Mouse (Mus musculus) heart, adult 2 months (tissue): ENCODE measurements at regions not wholly inside any gene's neighbourhood (a gene's known extent, or its start where the extent isn't known, plus 50 kb on each side); places are given as distances from the start of the nearest gene placed in this dataset.

ENCODE experiments used
- CTCF ChIP-seq: fragments of 200-600 bp; IDR thresholded peaks from 2 replicates; pipeline ENCODE4 v1.8.1; 2022; ENCODE audit warnings: antibody characterized with exemption, mild to moderate bottlenecking, moderate library complexity
- POLR2A ChIP-seq: fragments of 200-500 bp; IDR thresholded peaks from 2 replicates; pipeline ENCODE4 v1.6.1; 2011; ENCODE audit warnings: mild to moderate bottlenecking, low read depth, low read length, control low read depth; ENCODE audit not compliant: insufficient read depth

DNA sequence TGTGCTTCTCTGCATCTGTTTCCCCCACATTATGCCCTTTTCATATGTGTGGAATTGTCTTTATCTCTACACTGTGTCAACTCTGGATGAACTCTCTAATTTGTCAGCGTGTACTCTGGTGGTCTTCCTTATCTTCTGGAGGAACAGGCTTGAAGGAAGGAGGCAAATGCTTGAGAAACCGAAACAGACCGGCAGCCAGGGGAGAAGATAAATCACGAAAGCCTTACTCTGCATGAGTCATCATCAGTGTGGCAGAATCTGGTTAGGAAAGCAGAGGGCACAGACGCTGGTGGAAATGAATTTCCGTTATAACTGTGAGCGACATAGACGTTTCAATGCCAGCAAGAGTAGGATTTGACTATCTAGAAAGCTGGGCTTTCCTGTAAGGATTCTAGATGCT is 100.0 kb upstream of the Slc30a5 start:
- TF ChIP-seq POLR2A (no peak), CTCF (no peak)
